Mouse (Mus musculus) yolk sac, embryonic 10.5 days (tissue): ENCODE results near the gene Dguok.

Source experiments
- DNase-seq: peaks from one replicate; pipeline ENCODE4 v3.0.0-alpha.2; 2017; ENCODE audit warnings: low spot score

Dguok gene

DNA sequence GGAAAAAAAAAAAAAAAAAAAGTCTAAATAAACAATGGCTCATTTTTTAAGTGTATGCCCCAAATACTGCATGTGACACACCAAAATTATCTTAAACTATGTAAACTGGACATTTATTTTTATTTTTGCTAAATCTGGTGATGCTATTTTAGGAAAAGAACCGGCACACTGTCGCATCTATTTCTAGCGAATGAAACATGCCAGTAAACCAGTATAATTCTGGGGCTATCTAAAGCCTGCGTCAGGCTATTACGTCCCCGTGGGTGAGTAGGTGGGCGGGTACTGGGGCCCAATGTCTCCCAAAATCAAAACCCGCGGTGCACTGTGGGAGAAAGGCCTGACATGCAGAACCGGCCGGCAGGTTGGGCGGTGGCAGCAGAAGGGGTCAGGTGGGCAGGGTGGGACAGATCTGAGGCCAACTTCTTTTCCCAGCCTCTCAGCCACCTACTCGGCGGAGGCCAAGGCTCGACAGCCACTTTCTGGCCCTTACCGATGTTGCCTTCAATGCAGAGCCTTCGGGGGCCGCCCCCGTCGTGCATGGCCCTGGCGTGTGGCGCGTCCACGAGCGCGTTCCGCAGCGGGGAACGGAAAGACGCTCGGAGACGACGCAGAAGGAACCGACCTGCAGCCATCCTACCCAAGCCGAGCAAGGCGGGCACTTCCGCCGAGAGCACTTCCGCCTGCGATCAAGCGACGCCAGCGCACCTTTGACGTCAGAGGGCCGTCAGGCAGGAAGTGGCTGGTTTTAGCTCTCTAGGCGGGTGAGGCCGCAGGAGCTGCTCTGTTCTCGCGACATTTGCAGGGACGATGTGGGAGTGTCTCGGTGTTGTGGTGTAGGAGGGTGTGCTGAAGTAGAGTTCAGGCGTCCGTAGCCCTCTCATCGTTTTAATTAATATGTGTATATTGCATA, at the start of gene Dguok:
Gene Dguok, minus strand, starts transcription at position 712 of the 910 bp plus-strand sequence.
- peak; percentile 97 for DNase-seq

DNA sequence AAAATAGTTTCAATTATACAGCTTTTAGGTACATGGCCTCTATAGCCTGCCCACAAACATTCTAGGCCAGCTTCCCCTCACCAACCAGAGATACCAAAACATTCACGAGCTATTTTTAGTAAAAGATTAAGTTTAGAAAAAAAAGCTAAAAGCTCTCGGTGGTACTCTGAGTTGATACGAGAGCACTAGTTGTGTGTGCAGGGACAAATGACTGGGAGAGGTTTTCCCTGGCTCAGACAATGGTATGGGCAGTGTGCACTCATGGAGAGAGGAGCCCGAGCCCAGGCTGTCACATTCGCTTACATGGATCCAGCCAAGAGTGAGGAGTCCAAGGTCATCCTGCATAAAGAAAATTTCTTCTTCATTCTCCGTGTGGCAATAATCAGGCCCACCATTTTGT, 49.2 kb upstream of the Dguok start:
- DNase-seq, result no peak

DNA sequence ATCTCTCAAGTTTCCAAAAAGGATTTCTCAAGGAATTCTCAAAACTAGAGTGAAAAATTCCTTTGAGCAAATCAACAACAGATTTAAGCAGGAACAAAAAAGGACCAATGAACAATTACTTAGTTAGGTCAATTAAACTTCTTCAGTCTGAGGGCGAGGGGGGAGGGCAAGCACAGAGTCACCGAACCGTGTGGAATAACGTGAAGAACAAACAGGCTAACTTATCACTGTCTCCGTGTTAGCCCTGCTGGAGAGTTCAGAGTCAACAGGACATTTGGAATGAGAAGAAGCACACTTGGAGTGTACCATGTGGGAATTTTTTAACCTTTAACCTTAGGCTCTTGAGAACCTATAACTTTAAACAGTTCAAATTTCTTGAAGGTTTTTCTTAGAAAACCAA, 41.6 kb upstream of the Dguok start:
- no peak for DNase-seq

DNA sequence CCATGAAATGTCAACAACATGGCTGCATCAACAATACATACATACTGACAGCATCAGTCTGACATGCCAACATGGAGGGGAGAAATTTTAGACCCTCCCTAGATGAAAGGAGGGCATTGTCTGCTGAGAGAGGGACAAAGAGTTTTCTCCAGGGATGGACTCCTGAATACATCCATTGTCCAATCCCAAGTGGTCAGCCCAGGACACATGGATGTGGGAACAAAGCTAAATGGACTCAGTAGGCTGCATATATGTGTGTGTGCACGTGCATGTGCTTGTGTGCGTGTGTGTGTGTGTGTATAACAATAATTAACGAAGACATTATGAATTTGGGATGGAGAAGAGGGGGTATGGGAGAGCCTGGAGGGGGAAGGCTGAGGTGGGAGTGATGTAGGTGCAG, 39.0 kb upstream of the Dguok start:
- DNase-seq, result no peak

DNA sequence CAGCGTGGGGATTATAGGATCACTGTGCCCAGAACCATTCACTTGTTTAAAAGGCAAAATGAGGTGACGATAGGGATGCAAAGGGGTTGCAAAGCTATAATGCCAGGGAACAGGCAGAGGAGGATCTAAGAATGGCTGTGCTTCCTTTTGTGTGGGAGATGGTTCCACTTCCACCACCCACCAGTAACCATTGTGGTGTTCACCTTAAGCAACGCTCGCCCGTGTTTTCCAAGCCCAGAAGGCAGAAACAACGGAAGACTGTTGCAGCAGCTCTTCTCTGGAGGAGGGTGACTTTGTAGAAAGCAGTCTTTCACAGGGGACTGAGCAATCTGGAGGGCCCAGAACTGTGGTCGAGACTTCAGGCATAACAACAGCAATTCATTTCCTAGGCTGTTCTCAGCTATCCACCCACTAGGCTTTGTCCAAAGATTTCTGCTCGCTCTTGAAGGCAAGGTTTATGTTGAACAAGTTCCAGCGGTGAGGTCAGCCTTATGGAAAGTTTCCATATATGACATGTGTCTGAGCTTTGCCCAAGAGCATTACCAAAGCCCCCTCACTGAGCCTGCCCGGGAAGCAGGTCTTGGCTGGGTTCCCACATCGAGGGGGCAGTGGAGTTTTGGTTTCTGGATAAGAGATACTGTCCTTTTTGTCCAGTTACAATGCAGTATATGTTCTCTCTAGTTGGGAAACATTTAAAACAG, 35.1 kb upstream of the Dguok start:
- DNase-seq, result no peak

DNA sequence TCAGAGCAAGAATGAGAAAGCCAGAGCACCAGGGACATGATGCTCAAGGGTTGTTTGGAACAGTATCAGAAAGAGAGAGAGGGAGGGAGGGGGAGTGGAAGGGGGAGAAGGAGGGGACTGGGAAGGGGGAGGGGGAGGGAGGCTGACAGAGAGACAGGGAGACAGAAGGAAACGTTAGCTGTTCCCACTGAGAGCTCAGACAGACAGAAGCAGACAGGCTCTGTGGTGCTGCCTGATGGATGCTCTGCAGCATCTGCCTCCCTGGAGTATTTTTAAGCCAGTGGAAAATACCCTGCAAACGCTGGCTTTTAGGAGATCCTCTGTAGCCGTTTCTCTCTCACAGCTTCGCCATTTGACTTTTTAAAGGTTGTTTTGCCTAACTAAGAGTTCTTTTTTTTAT, 33.2 kb upstream of the Dguok start:
- DNase-seq, result no peak

DNA sequence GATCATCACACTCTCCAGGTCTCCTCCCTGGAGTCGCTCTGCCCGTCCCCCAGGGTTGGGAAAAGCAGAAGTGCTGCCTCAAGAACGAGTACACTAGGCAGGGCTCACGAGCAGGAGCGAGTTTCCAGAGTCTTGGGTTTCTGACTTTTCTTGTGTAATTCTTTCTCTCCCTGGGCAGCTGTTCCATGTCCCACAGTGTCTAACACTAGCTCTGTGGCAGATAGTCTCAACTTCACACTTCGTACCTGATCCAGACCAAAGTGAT, 30.0 kb upstream of the Dguok start:
- no peak for DNase-seq

DNA sequence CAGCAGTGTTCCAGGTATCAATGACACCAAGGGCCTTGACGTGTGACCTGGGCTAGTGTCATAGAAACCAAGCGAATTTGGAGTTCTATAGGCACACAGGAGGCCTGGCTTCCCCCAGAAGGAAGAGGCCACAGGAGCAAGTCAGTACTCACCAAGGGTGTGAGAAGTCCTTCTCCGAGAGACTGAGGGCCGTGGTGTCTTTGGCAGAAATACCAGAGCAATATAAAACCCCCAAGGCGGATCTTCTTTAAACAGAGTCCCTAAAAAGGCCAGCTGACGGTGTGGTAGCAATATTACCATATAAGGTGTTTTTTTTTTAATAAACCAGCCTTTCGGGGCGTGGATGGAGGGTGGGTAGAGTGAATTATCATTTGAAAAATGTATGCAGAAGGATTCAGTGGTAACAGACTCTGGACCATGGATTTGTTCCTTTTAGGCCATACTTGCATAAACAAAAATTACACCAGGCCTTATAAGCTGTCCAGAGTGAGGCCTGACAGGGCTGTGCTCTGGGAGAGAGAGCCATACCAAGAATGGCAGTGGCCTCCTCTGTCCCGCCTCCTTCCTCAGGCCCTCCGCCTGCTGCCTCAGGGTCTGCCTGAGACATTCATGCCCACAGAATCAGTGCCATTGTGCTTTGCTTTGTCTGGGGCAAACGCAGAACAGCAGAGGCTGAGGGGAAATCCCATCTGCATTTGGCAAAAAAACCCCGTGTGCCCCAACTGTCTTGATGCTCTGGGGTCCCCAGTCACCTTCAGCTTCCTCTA, 29.4 kb upstream of the Dguok start, which contains the start of gene Actg2:
Gene Actg2, minus strand, starts transcription at position 238 of the 767 bp plus-strand sequence.
- no peak for DNase-seq

DNA sequence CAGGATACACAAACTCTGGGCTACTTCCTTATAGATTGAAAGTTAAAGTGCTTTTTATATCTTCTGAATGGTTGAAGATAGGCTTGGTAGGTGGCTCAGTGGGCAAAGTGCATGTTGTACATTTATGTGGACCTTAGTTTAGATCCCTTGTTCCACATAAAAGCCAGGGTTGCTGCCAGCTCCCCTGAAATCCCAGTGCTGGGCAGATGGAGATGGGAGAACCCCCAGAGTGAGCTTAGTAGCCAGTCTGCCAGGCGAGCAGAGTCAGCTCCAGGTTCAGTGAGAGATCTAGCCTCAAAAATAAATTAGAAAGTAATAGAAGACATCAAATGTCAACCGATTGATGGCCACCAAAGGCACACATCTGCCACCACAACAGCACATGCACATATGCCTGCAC, 25.8 kb upstream of the Dguok start:
- no peak for DNase-seq

DNA sequence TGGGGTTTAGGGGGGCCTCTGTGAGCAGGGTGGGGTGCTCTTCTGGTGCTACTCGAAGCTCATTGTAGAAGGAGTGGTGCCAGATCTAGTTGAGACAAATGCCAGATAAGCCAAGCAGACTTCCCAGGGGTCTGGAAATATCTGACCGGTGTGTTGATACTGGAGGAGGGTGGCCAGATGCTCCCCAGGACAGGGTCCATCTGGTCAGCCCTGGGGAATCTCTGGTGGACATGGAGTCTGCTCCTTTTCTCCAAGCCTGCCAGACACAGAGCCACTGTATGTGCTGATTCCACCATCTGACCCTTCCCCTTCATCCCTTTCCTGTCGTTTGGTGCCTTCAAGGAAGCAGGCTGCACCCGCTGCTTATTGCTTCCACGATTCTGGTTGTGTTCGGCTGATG, 16.4 kb upstream of the Dguok start:
- DNase-seq, result peak; percentile 38

DNA sequence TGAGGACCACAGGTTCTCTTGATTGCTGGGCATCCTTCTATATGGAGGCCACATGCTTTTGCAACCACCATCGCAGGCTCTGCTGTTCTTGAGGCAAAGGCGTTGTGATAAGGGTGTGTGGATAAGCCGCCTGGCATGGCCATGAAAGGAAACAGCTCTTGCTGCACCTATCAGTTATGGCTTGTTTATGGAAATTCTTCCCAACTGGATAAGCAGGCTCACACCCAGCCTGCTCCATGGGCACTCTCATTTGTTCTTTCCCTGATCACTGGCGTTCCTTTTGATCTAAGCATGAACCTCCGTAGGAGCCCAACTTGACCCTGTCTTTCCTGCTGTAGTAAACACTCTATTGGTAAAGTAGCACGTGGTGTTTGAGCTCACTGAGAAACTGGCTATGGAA, 15.0 kb upstream of the Dguok start:
- no peak for DNase-seq

DNA sequence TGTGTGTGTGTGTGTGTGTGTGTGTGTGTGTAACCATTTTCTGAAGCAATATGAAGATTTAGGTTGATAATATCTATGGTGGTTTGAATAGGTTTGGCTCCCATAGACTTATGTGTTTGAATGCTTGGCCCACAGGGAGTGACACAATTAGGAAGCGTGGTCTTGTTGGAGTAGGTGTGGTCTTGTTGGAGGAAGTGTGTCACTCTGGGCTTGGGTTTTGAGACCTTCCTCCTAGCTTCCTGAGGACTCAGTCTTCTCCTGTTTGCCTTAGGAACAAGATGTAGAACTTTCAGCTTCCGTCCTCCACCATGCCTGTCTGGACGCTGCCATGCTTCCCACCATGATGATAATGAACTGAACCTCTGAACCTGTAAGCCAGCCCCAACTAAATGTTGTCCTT, 11.9 kb upstream of the Dguok start:
- DNase-seq, result no peak

DNA sequence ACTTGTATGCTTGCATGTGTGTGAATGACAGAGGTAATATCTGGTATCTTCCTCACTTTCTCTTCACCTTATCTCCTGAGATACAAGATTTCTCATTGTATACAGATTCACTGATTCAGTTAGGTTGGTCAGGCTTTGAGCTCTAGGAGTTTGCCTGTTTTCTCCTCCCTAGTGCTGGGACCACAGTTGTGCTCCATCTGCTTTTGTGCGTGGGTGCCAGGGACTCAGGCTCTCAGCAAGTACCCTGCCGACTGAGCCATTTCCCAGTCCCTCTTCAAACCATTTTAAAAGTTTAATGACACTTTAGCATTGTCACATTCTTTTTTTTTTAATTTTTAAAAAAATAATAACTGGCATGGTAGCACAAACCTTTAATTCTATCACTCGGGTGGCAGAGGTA, 8.4 kb upstream of the Dguok start:
- DNase-seq, result no peak

DNA sequence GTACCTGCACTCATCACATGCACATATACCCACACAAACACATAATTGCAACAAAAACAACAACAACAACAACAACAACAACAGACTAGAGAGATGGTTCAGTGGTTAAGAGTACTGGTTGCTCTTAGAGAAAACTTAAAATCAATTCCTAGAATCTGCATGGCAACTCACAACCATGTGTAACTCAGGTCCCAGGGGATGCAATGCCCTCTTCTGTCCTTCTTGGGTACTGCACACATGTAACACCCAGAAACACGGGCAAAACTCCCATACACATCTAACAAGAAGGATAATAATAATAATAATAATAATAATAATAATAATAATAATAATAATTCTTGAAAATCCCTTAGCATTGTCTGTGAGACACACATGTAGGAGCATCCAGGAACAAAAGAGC, 5.7 kb upstream of the Dguok start:
- DNase-seq, result no peak

DNA sequence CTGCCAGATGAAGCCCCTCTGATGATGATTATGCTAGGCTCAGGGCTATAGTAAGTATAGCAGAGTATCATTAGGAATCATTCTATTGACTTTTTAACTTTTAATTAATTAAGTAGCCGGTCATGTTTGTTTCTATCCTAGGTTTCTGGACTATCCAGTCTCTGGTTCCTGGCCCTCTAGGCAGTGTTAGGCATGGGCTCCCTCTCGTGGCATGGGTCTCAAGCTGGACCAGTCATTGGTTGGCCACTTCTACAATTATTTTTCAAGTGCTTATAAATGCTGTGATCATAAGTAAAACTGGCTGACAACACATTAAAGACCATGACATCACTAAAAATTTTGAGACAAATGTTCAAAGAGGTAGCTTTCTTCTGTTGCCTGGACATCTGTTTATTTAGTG, 3.4 kb upstream of the Dguok start:
- no peak for DNase-seq

DNA sequence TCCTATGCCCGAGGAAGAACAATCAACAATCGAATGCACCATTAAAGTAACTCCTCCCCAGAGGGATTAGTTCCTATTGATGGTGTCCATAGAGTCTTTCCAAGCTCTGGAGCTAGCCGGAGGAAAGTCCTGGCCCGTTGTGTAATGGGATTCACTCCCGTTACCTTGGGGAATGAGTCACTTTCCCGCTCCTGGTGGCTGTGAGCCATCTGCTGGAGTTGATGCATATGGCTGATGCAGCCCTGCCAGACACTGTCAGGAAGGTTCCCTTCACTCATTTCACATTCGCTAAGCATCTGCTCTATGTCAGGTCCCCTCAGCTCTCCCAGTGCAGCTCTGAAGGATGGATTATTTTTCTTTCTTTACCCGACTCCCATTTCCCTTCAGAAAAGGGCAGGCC, 2.7 kb upstream of the Dguok start:
- no peak for DNase-seq

DNA sequence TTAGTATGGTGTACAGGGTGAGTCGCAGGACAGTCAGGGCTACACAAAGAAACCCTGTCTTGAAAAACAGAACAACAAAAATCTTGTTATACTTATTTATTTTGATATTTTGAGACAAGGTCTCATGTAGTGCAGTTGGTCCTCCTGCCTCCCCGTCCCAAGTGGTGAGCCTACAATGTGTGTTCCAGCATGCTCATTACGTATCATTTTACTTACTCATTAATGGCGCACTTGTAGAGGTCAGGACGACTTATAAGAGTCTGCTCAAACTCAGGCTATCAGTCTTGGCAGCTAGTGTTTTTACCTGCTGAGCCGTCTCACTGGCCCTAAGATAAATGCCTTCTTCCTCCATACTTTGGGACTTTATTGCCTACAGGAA, 388 bp upstream of the Dguok start:
- DNase-seq, result no peak

DNA sequence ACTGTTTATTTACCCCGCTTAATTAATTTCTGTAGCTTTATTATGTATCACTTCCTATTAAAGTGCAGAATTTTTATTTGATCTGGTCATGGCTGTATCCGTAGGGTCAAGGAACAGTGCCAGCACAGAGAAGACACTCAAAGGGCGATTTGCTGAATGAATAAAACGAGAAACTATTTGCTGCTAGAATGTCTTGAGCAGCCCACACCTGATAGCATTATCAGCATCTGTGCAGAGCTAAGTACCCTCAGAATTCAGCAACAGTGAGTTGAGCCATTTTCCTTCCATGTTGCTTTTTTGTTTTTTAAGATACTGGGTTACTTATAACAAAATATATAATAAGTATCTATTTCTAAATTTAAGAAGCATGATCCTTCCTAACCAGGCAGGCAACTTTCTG, 1.2 kb downstream of the Dguok start:
- no peak for DNase-seq

DNA sequence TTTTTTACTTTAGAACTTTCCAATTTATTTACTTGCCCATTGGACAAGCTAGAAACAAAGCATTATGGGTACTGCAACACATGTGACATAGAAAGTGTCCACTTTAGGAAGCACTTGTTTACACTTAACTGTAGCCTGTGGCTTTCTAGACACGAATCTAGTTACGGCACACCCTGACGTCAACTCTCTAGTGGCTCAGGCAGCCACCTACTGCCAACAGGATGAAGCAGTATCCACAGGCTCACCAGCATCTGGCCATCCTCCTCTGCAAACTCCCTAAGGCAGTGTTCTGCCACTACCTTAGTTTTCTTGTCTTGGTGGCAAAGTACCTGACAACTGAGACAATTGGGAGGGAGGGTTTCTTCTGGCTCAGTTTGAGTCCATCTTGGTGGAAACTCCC, 3.4 kb downstream of the Dguok start:
- DNase-seq, result no peak

DNA sequence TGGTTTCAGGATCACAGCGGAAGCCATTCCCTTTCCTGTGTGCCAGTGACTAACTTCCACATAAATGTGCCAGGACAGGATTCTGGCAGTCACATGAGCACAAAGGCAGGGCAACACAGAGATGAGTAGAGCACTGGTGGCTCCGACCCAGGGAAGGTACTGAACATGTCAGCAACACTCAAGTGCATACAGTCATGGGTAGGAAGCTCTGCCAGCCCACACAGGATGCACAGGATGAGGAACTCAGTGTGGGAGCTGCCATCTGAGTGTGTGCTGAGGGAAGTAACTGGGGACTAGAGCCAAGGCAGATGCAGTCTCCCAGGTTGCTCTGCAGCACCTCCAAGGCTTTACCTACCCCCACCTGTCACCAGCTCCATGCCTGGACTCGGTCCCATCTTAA, 4.1 kb downstream of the Dguok start:
- no peak for DNase-seq

DNA sequence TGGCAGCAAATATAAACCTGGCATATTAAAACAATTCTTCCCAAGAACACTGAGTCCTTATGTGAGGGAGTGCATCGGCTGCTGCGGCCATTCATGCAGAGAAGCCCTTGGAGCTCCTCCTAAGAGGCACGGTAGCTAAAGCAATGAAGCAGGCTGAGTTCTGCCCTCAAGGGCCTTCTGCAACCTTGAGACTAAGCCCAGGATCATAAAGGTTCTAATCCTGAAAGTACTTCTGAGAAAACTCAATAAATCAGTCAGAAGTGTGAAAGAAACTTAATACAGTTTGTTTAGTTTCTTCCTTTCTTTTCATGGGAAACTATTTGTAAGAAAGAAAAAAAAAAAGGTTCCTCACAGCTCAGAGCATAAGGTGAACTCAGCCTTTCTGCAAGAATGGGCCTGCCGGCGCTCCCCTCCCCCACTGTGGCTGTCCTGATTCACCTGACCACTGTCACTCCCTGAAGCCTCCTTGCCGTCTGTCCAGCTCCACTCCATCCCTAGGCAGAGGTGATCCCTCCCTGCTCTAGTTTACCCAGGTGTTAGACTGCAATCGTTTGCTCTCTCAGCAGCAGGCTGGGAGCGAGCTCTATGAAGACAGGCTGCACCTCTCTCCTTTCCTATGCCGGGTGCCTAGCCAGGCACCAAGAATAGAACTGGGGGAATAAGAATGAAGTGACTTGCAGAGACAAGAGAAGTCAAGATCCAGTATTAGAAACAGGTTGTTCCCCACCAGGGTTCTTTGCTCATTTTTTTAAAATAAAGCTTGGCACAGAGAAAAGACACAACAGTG, 5.1 kb downstream of the Dguok start:
- peak; percentile 42 for DNase-seq

DNA sequence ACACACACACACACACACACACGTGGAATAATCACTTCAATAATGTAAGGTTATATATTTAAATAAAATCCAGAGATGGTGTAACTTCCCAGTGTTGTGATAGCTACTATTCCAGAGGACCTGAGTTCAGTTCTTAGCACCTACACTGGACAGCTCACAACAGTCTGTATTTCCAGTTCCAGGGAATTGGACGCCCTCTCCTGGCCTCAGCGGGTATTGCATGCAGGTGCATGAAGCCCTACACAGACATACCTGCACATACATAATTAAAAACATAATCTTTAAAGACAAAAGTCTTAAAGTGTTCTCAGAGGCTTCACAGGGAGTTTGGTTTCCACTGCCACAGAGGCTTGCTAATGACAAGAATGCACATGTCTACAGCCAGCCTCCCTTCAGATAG, 6.3 kb downstream of the Dguok start:
- no peak for DNase-seq
